Mouse (Mus musculus) heart, adult 9 months (tissue): Measurements from ENCODE around the gene Aldh3a1.

Experiments used
- DNase-seq, 2 experiments: peaks; one replicate each; pipeline ENCODE4 v3.0.0; 2022; ENCODE audit warnings: low spot score in 2 of 2

Gene Aldh3a1

GRCm38 (mm10) chr11:61196616-61197353 lies 10.6 kb upstream of the Aldh3a1 start:
- DNase-seq, result no peak

GRCm38 (mm10) chr11:61197935-61198334 lies 9.4 kb upstream of the Aldh3a1 start:
- no peak for DNase-seq

GRCm38 (mm10) chr11:61199620-61200362 lies 7.5 kb upstream of the Aldh3a1 start:
- DNase-seq, result no peak

- no peak for DNase-seq
Observed at GRCm38 (mm10) chr11:61202186-61202585, 5.2 kb upstream of the Aldh3a1 start.

- DNase-seq, result no peak
Observed at GRCm38 (mm10) chr11:61202810-61203209, 4.5 kb upstream of the Aldh3a1 start.

GRCm38 (mm10) chr11:61205167-61205950 lies 2.0 kb upstream of the Aldh3a1 start:
- DNase-seq, result no peak

GRCm38 (mm10) chr11:61206136-61206535 lies 1.2 kb upstream of the Aldh3a1 start:
- DNase-seq, result no peak

GRCm38 (mm10) chr11:61208316-61208715 lies 979 bp downstream of the Aldh3a1 start:
- DNase-seq, result peak; percentile 29 to 46

- DNase-seq, result no peak
Observed at GRCm38 (mm10) chr11:61212102-61212501, 4.8 kb downstream of the Aldh3a1 start.

GRCm38 (mm10) chr11:61215936-61216335 lies 8.6 kb downstream of the Aldh3a1 start:
- DNase-seq, result no peak

- peak; percentile 23 to 30 for DNase-seq
Observed at GRCm38 (mm10) chr11:61220156-61220881, 13.0 kb downstream of the Aldh3a1 start.

GRCm38 (mm10) chr11:61222007-61222406 lies 14.7 kb downstream of the Aldh3a1 start:
- no peak for DNase-seq

GRCm38 (mm10) chr11:61222971-61223745 lies 15.8 kb downstream of the Aldh3a1 start:
- DNase-seq, result peak; percentile 28 to 55

GRCm38 (mm10) chr11:61224234-61224744 lies 17.0 kb downstream of the Aldh3a1 start:
- no peak for DNase-seq

- DNase-seq, result no peak
Observed at GRCm38 (mm10) chr11:61224907-61225306, 17.6 kb downstream of the Aldh3a1 start.

GRCm38 (mm10) chr11:61225511-61225910 lies 18.2 kb downstream of the Aldh3a1 start:
- no peak for DNase-seq

GRCm38 (mm10) chr11:61225941-61226412 lies 18.6 kb downstream of the Aldh3a1 start:
- peak; percentile 77 to 79 for DNase-seq

GRCm38 (mm10) chr11:61227816-61228215 lies 20.5 kb downstream of the Aldh3a1 start:
- no peak for DNase-seq

- DNase-seq, result no peak
Observed at GRCm38 (mm10) chr11:61228406-61228805, 21.1 kb downstream of the Aldh3a1 start.

GRCm38 (mm10) chr11:61231329-61231728 lies 24.0 kb downstream of the Aldh3a1 start:
- DNase-seq, result peak; percentile 65 to 75
